Mouse (Mus musculus) liver, embryonic 14.5 days (tissue): ENCODE measurements around the gene Sgk2. TPM values are rescaled to one million over a fixed set of nuclear protein-coding genes. Genes with fewer than 3 reads are reported as not detected.

ENCODE experiments used
- ATAC-seq: fragments of 200-750 bp; cut with Nextera tagmentation; 2 replicates; pipeline ENCODE4 v1.8.0; 2017; ENCODE audit warnings: moderate number of reproducible peaks, mild to moderate bottlenecking, moderate library complexity; ENCODE audit not compliant: insufficient read depth
- DNase-seq, 3 experiments: peaks; one replicate each; pipeline ENCODE4 v3.0.0-alpha.2; 2012 to 2013; ENCODE audit warnings: low read depth in 3 of 3, low spot score in 3 of 3
- H3K27ac ChIP-seq: fragments of 300-500 bp; sonication (generic); 2 replicates; pipeline ENCODE4 v1.5.1; 2014; ENCODE audit warnings: moderate library complexity, mild to moderate bottlenecking, control low read depth, inconsistent platforms
- H3K27me3 ChIP-seq: fragments of 300-500 bp; sonication (generic); 2 replicates; pipeline ENCODE4 v1.6.1; 2014; ENCODE audit warnings: mild to moderate bottlenecking, low read length, moderate library complexity; ENCODE audit not compliant: control insufficient read depth, insufficient read depth
- H3K36me3 ChIP-seq: fragments of 300-500 bp; sonication (generic); replicated peaks from 2 replicates; pipeline ENCODE4 v1.6.1; 2014; ENCODE audit warnings: low read depth; ENCODE audit not compliant: control insufficient read depth, insufficient read depth
- H3K4me1 ChIP-seq, 2 experiments: fragments of 200-500 bp in 1 of 2; fragments of 300-500 bp in 1 of 2; sonication (generic) in 1 of 2; replicated peaks; 2 replicates each; pipeline ENCODE4 v1.6.1; 2012 to 2014; ENCODE audit warnings: antibody characterized with exemption in 1 of 2, inconsistent platforms in 1 of 2, low read length in 1 of 2; ENCODE audit not compliant: control insufficient read depth in 2 of 2, insufficient read depth in 2 of 2
- H3K4me2 ChIP-seq: fragments of 300-500 bp; sonication (generic); 2 replicates; pipeline ENCODE4 v1.6.1; 2014; ENCODE audit warnings: low read depth, mild to moderate bottlenecking, control low read depth, moderate library complexity
- H3K4me3 ChIP-seq, 2 experiments: fragments of 200-500 bp in 1 of 2; fragments of 300-500 bp in 1 of 2; sonication (generic) in 1 of 2; 2 replicates each; pipeline ENCODE4 v1.5.1; 2012 to 2014; ENCODE audit warnings: low read depth in 2 of 2, low read length in 2 of 2, mild to moderate bottlenecking in 2 of 2, control low read depth in 1 of 2, inconsistent platforms in 1 of 2, moderate library complexity in 1 of 2; ENCODE audit not compliant: insufficient read depth in 1 of 2
- H3K9ac ChIP-seq: fragments of 300-500 bp; sonication (generic); replicated peaks from 2 replicates; pipeline ENCODE4 v1.6.1; 2014; ENCODE audit warnings: mild to moderate bottlenecking, control low read depth, moderate library complexity
- H3K9me3 ChIP-seq: fragments of 300-500 bp; sonication (generic); 2 replicates; pipeline ENCODE4 v1.6.1; 2016; ENCODE audit warnings: low read length, mixed read lengths; ENCODE audit not compliant: control insufficient read depth
- CTCF ChIP-seq: IDR thresholded peaks from 2 replicates; pipeline ENCODE4 v1.5.1; 2016; ENCODE audit warnings: antibody characterized with exemption, low read depth, control low read depth
- EP300 ChIP-seq: IDR thresholded peaks from 2 replicates; pipeline ENCODE4 v1.6.1; 2016; ENCODE audit warnings: antibody characterized with exemption, low read depth
- WGBS: fragments of 180-500 bp; shearing (Covaris S2); extraction: QIAGEN DNeasy Blood & Tissue Kit; methylation state at CpG from one replicate; pipeline ENCODE4 v1.1.7; 2014; ENCODE audit not compliant: insufficient replicate concordance; 5-methylcytosine and 5-hydroxymethylcytosine counted together
- polyA plus RNA-seq, 2 experiments: library from polyadenylated mRNA; depleted of rRNA in 1 of 2; stranded (reverse) in 1 of 2; unstranded in 1 of 2; fragments of >200 nt; fragmentation: Nextera tagmentation in 1 of 2; extraction: Ambion mirVana in 1 of 2; gene quantifications; 2 replicates each; pipeline versions ENCODE4 v1.2.1 to v1.2.3; 2012 to 2014

Sgk2 gene
- polyA plus RNA-seq, 2 experiments, result 1.9 to 3.6 TPM

DNA sequence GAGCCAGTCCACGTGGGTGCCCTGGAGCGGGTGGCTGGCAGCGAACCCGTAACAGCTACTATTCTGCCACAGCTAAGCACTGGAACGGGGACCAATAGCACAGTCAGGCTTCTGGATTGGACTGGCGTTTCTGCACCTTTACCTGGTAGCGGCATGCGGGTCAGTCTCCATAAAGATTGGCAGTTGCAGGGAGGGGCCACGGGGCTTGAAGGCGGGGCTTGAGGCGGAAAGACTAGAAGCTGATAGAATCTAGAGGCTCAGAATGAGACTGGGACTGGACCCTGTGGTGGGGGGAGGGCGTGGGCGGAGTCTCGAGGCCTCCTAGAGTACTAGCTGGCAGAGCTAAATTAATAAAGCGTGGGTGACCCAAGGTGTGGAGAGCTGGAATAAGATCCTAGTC is 39.4 kb upstream of the Sgk2 start:
- Histone ChIP-seq H3K9ac (no peak overlapping the region), H3K4me3 (peak overlapping the region; percentile 1 to 28; a peak in 3 of 4 replicates)
- no peak for DNase-seq

GRCm38 (mm10) chr2:162948221-162948620 is 38.9 kb upstream of the Sgk2 start:
- H3K36me3 ChIP-seq, result no peaks in the 10 kb centered on the region

More for the DNA sequence above, 39.4 kb upstream of the Sgk2 start:
- H3K9me3 ChIP-seq, result no peaks in the 10 kb centered on the region
- H3K27ac ChIP-seq, result no peak overlapping the region
- H3K4me2 ChIP-seq, result peak overlapping the region; percentile 40
- TF ChIP-seq CTCF (no peak), EP300 (no peak)
- H3K27me3 ChIP-seq, result peaks cover 19% of the 10 kb centered on the region
- H3K36me3 ChIP-seq, result no peaks in the 10 kb centered on the region
- ATAC-seq, result peak; percentile 53; the same call in 1 of the 2 replicates
- 0 out of 4 replicates have a peak, but pooled peaks cover 0 to 4% of the 10 kb centered on the region in 2 experiments for H3K4me1 ChIP-seq
- WGBS, result 32% methylated on average over 15 of the region's 15 CpGs

DNA sequence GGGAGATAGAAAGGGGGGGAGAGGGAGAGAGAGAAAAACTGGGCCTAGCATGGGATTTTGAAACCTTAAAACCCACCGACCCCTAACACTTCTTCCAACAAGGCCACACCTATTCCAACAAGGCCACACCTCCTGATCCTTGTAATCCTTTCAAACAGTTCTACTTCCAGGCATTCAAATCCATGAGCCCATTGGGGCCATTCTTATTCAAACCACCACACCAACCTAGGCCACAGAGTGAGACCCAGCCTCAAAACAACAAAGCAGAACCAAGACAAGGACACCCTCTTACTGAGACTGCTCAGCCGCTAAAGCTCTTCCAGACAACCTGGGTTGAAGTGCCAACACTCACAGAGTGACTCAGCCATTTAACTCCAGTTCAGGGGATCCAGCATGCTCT is 36.4 kb upstream of the Sgk2 start:
- Histone ChIP-seq H3K9ac (no peak overlapping the region), H3K4me2 (no peak overlapping the region), H3K27me3 (no peaks in the 10 kb centered on the region), H3K36me3 (no peaks in the 10 kb centered on the region), H3K4me3 (no peak overlapping the region), H3K27ac (no peak overlapping the region), H3K4me1 (0 out of 4 replicates have a peak, but pooled peaks cover 0 to 4% of the 10 kb centered on the region in 2 experiments), H3K9me3 (no peaks in the 10 kb centered on the region)
- ATAC-seq (no peak), DNase-seq (no peak)
- TF ChIP-seq EP300 (no peak), CTCF (no peak)
- WGBS, result 73% methylated on average over 2 of the region's 2 CpGs

More at GRCm38 (mm10) chr2:162948221-162948620, 38.9 kb upstream of the Sgk2 start:
- Histone ChIP-seq H3K4me3 (peak overlapping the region; percentile 1 to 28; a peak in 3 of 4 replicates), H3K4me1 (0 out of 4 replicates have a peak, but pooled peaks cover 0 to 4% of the 10 kb centered on the region in 2 experiments), H3K9ac (no peak overlapping the region), H3K27me3 (peaks cover 14% of the 10 kb centered on the region), H3K27ac (no peak overlapping the region), H3K9me3 (no peaks in the 10 kb centered on the region), H3K4me2 (peak overlapping the region; percentile 40)
- ATAC-seq (peak; percentile 48), DNase-seq (no peak)
- no peak for TF ChIP-seq CTCF
- 57% methylated on average over 14 of the region's 14 CpGs for WGBS

- H3K36me3 ChIP-seq, result no peaks in the 10 kb centered on the region
- no peak overlapping the region for H3K9ac ChIP-seq
- no peaks in the 10 kb centered on the region for H3K27me3 ChIP-seq
- no peaks in the 10 kb centered on the region for H3K4me1 ChIP-seq
- ATAC-seq (no peak), DNase-seq (no peak)
- H3K27ac ChIP-seq, result no peak overlapping the region
- H3K4me3 ChIP-seq, result no peak overlapping the region
- no peaks in the 10 kb centered on the region for H3K9me3 ChIP-seq
- WGBS, result 81% methylated on average over 2 of the region's 2 CpGs
- TF ChIP-seq CTCF (peak; percentile 38), EP300 (no peak)
- H3K4me2 ChIP-seq, result no peak overlapping the region
Measured at GRCm38 (mm10) chr2:162956843-162957242, 30.3 kb upstream of the Sgk2 start.

GRCm38 (mm10) chr2:162961321-162961720 is 25.8 kb upstream of the Sgk2 start:
- no peak overlapping the region for H3K4me3 ChIP-seq
- H3K4me1 ChIP-seq, result no peaks in the 10 kb centered on the region
- no peak overlapping the region for H3K27ac ChIP-seq
- no peaks in the 10 kb centered on the region for H3K9me3 ChIP-seq
- no peaks in the 10 kb centered on the region for H3K36me3 ChIP-seq
- H3K9ac ChIP-seq, result no peak overlapping the region
- no peaks in the 10 kb centered on the region for H3K27me3 ChIP-seq
- 54% methylated on average over 9 of the region's 10 CpGs for WGBS
- DNase-seq (no peak), ATAC-seq (no peak)
- TF ChIP-seq EP300, result no peak
- TF ChIP-seq CTCF, result no peak
- H3K4me2 ChIP-seq, result no peak overlapping the region
